Mouse (Mus musculus) heart, adult 2 months (tissue): ENCODE results near the gene Oma1.

Source experiments
- CTCF ChIP-seq: fragments of 200-600 bp; IDR thresholded peaks from 2 replicates; pipeline ENCODE4 v1.8.1; 2022; ENCODE audit warnings: antibody characterized with exemption, mild to moderate bottlenecking, moderate library complexity
- EP300 ChIP-seq: fragments of 200-500 bp; IDR thresholded peaks from 2 replicates; pipeline ENCODE4 v1.6.1; 2011; ENCODE audit warnings: low read depth, low read length, control low read depth; ENCODE audit not compliant: insufficient read depth
- POLR2A ChIP-seq: fragments of 200-500 bp; IDR thresholded peaks from 2 replicates; pipeline ENCODE4 v1.6.1; 2011; ENCODE audit warnings: mild to moderate bottlenecking, low read depth, low read length, control low read depth; ENCODE audit not compliant: insufficient read depth

DNA sequence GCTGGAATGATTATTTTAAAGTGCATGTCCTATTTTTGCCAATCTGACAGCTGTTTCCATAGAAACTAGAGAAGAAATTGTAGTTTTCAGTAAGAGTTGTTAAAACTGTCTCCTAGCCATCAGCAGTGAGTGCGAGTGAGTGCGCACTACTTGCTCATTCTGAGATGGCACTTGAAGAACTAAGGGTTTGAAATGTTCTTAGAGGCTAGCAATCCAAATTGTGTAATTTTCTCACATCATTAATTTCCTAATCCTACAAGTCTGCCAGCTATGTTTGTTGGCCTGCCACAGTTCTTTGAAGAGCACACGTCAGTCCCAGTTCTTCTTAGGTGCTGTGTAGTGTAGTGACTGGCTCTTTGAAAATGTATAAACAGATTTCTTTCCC lies 906 bp downstream of the Oma1 start:
- TF ChIP-seq EP300 (no peak), CTCF (no peak), POLR2A (no peak)
